Mouse (Mus musculus): ENCODE measurements around the gene Angel1.

DNA sequence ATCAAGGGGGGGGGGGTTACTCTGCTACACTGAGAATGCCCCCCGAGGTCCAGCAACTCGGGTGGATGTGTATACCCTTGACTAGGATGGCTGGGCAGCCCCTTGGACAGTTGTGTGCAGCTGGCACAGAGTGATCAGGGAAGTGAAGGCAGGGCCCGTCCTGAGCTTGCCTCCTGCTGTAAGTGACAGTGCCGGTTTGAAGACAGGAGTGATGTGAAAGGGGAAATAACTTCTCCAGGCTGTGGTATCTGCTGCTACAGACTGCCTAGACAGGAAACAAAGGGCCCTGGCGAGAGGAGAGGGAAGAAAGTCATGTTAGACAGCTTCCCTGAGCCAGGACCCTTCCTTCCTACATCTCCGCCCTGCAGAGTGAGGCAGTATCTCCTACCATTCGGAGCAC is 42.6 kb downstream of the Angel1 start:
- TF ChIP-seq POLR2A (IDR thresholded peaks at IDR 0.05; ENCODE audit: control insufficient read depth in 1 of 2, insufficient read depth in 1 of 2, low read depth in 1 of 2, low read length in 2 of 2, poor library complexity in 1 of 2) (no peak), USF2 (IDR thresholded peaks at IDR 0.05; ENCODE audit: borderline replicate concordance in 1 of 2, insufficient read depth in 1 of 2, low read depth in 1 of 2, low read length in 2 of 2) (no peak)

Data from MEL (cell line).